ENCODE assay signal across 28 mouse cellular contexts in genomic region chr12:117770211-117770610, GRCm38 (mm10). TPM values are rescaled to one million over a fixed set of nuclear protein-coding genes. Genes with fewer than 3 reads are reported as not detected.
A peak's percentile ranks its signal among the peaks of the same experiment; 100 is the strongest.
DNase-seq lines count a peak whose midpoint lies in the region; ATAC-seq and TF ChIP-seq lines count a peak whose summit lies in the region.
"Had no signal": no experiment of that assay in that cellular context is flagged by ENCODE, and none has a peak within 500 bp of the region (broad histone marks: within the 10 kb centered on the region; RNA-seq: fewer than 3 reads in every experiment).

No protein-coding gene starts in this region.

- 28% methylated on average over 2 of the region's 2 CpGs for WGBS in hindbrain, embryonic 15.5 days
- WGBS in hindbrain, embryonic 11.5 days = 22% methylated on average over 2 of the region's 2 CpGs
- WGBS in limb, embryonic 14.5 days = 47% methylated on average over 2 of the region's 2 CpGs
- 36% methylated on average over 2 of the region's 2 CpGs for WGBS in limb, embryonic 10.5 days

- H3K4me3 ChIP-seq in hindbrain, embryonic 15.5 days = no peak overlapping the region
- H3K4me3 ChIP-seq in hindbrain, embryonic 11.5 days (ENCODE audit: low read depth, low read length) = no peak overlapping the region
- H3K4me3 ChIP-seq in limb, embryonic 14.5 days (replicated peaks; ENCODE audit: low read length) = no peak overlapping the region
- H3K4me3 ChIP-seq in limb, embryonic 10.5 days = no peak overlapping the region
- H3K4me3 ChIP-seq: embryonic facial prominence, embryonic 12.5 days; forebrain, embryonic 10.5 days; forebrain, embryonic 15.5 days; heart, embryonic 12.5 days; kidney, embryonic 15.5 days; liver, embryonic 15.5 days; neural tube, embryonic 15.5 days had no signal

- 0 out of 2 replicates have a peak, but pooled peaks cover 5% of the 10 kb centered on the region for H3K27me3 ChIP-seq in hindbrain, embryonic 15.5 days
- H3K27me3 ChIP-seq in hindbrain, embryonic 11.5 days (ENCODE audit: control insufficient read depth, insufficient read depth, low read length) = no peaks in the 10 kb centered on the region
- H3K27me3 ChIP-seq in limb, embryonic 14.5 days (ENCODE audit: control insufficient read depth, insufficient read depth, low read length) = no peaks in the 10 kb centered on the region
- H3K27me3 ChIP-seq in limb, embryonic 10.5 days (ENCODE audit: low read depth, poor library complexity, severe bottlenecking) = 0 out of 2 replicates have a peak, but pooled peaks cover 6% of the 10 kb centered on the region
- H3K27me3 ChIP-seq: CH12.LX; embryonic facial prominence, embryonic 12.5 days; forebrain, embryonic 15.5 days; heart, embryonic 12.5 days; kidney, embryonic 15.5 days; liver, embryonic 15.5 days had no signal

- H3K27ac ChIP-seq in hindbrain, embryonic 15.5 days (replicated peaks) = no peak overlapping the region
- H3K27ac ChIP-seq in hindbrain, embryonic 11.5 days (ENCODE audit: low read depth, low read length) = no peak overlapping the region
- H3K27ac ChIP-seq in limb, embryonic 14.5 days (replicated peaks; ENCODE audit: low read depth, low read length) = no peak overlapping the region
- no peak overlapping the region for H3K27ac ChIP-seq in limb, embryonic 10.5 days
- H3K27ac ChIP-seq: embryonic facial prominence, embryonic 12.5 days; forebrain, embryonic 10.5 days; forebrain, embryonic 15.5 days; kidney, embryonic 15.5 days; liver, embryonic 15.5 days; macrophage; neural tube, embryonic 15.5 days had no signal

- DNase-seq in cerebellum, postnatal 10 days = peak; percentile 53 to 66
- no peak for DNase-seq in cerebellum, adult 9-11 months
- no peak for DNase-seq in hindbrain, embryonic 11.5 days (ENCODE audit: low spot score)
- DNase-seq in limb, embryonic 14.5 days (ENCODE audit: low spot score) = no peak
- DNase-seq in limb, embryonic 10.5 days (ENCODE audit: low spot score) = no peak
- peak; percentile 40 for DNase-seq in retina, postnatal 1 day
- DNase-seq: adrenal gland, adult 2 months; cerebellum, adult 8-10 months; gastrocnemius, postnatal 25 days; heart, adult 18-20 months; heart, postnatal 4 days; kidney, adult 18-20 months; kidney, postnatal 4 days; midbrain, embryonic 14.5 days; right cerebral cortex, adult 18-20 months; spleen, adult 18-20 months; thymus, postnatal 14 days had no signal

- no peaks in the 10 kb centered on the region for H3K4me1 ChIP-seq in hindbrain, embryonic 15.5 days (replicated peaks)
- no peaks in the 10 kb centered on the region for H3K4me1 ChIP-seq in hindbrain, embryonic 11.5 days (replicated peaks; ENCODE audit: control insufficient read depth, insufficient read depth, low read length)
- no peaks in the 10 kb centered on the region for H3K4me1 ChIP-seq in limb, embryonic 14.5 days (ENCODE audit: control insufficient read depth, insufficient read depth, low read length)
- H3K4me1 ChIP-seq in limb, embryonic 10.5 days = no peaks in the 10 kb centered on the region; the same call in 1 of the 2 replicates
- H3K4me1 ChIP-seq: embryonic facial prominence, embryonic 12.5 days; forebrain, embryonic 15.5 days; heart, embryonic 12.5 days; kidney, embryonic 15.5 days; liver, embryonic 15.5 days; neural tube, embryonic 15.5 days had no signal

- no peaks in the 10 kb centered on the region for H3K36me3 ChIP-seq in hindbrain, embryonic 15.5 days
- no peaks in the 10 kb centered on the region for H3K36me3 ChIP-seq in hindbrain, embryonic 11.5 days (ENCODE audit: control insufficient read depth, insufficient read depth, low read length)
- H3K36me3 ChIP-seq in limb, embryonic 14.5 days (ENCODE audit: control insufficient read depth, insufficient read depth, low read length) = no peaks in the 10 kb centered on the region
- H3K36me3 ChIP-seq in limb, embryonic 10.5 days = no peaks in the 10 kb centered on the region
- H3K36me3 ChIP-seq: embryonic facial prominence, embryonic 12.5 days; forebrain, embryonic 10.5 days; forebrain, embryonic 15.5 days; heart, embryonic 12.5 days; kidney, embryonic 15.5 days; liver, embryonic 15.5 days; neural tube, embryonic 15.5 days had no signal

- no peak overlapping the region for H3K9ac ChIP-seq in hindbrain, embryonic 15.5 days
- no peak overlapping the region for H3K9ac ChIP-seq in hindbrain, embryonic 11.5 days (ENCODE audit: low read depth, low read length)
- H3K9ac ChIP-seq in limb, embryonic 14.5 days (ENCODE audit: low read depth, low read length, severe bottlenecking) = no peak overlapping the region
- H3K9ac ChIP-seq: embryonic facial prominence, embryonic 12.5 days; forebrain, embryonic 15.5 days; heart, embryonic 12.5 days; kidney, embryonic 15.5 days; liver, embryonic 15.5 days; neural tube, embryonic 15.5 days had no signal

- peak; percentile 39; the same call in 1 of the 2 replicates for ATAC-seq in hindbrain, embryonic 15.5 days (ENCODE audit: low FRiP score, low read depth)
- ATAC-seq in hindbrain, embryonic 11.5 days (ENCODE audit: low FRiP score) = no peak
- ATAC-seq in limb, embryonic 14.5 days (ENCODE audit: low FRiP score, low read depth) = peak; percentile 48; the same call in 1 of the 2 replicates
- ATAC-seq: activated CD4-positive, CD25-positive, alpha-beta regulatory T cell, adult 4 months; forebrain, embryonic 15.5 days had no signal

- no peak for TF ChIP-seq POLR2A in limb, embryonic 14.5 days (IDR thresholded peaks at IDR 0.05; ENCODE audit: borderline replicate concordance, extremely low read depth, insufficient read depth, insufficient read length)

- no peak overlapping the region for H3K4me2 ChIP-seq in hindbrain, embryonic 15.5 days
- H3K4me2 ChIP-seq in hindbrain, embryonic 11.5 days (replicated peaks; ENCODE audit: low read depth, low read length) = no peak overlapping the region
- H3K4me2 ChIP-seq in limb, embryonic 14.5 days (replicated peaks; ENCODE audit: low read depth, low read length, severe bottlenecking) = no peak overlapping the region
- H3K4me2 ChIP-seq: embryonic facial prominence, embryonic 12.5 days; forebrain, embryonic 15.5 days; heart, embryonic 12.5 days; kidney, embryonic 15.5 days; liver, embryonic 15.5 days; neural tube, embryonic 15.5 days had no signal

- no peaks in the 10 kb centered on the region for H3K9me3 ChIP-seq in hindbrain, embryonic 15.5 days
- H3K9me3 ChIP-seq in hindbrain, embryonic 11.5 days (ENCODE audit: control insufficient read depth, low read length) = no peaks in the 10 kb centered on the region
- no peaks in the 10 kb centered on the region for H3K9me3 ChIP-seq in limb, embryonic 14.5 days (ENCODE audit: control insufficient read depth, low read length)
- H3K9me3 ChIP-seq in limb, embryonic 10.5 days (replicated peaks) = no peaks in the 10 kb centered on the region
- H3K9me3 ChIP-seq: embryonic facial prominence, embryonic 12.5 days; forebrain, embryonic 10.5 days; forebrain, embryonic 15.5 days; kidney, embryonic 15.5 days; liver, embryonic 15.5 days; neural tube, embryonic 15.5 days had no signal

RNA-seq across cellular contexts. Expression of gene Cdca7l, which starts 33.9 kb away (rescaled TPM):
- polyA plus RNA-seq in hindbrain, embryonic 15.5 days (2015; fragmentation: Nextera tagmentation; extraction: Ambion mirVana) = 5.9 and 7.0 TPM in 2 replicates
- 24.6 and 25.8 TPM in 2 replicates for polyA plus RNA-seq in hindbrain, embryonic 11.5 days (2014; fragmentation: Nextera tagmentation; extraction: Ambion mirVana)
- polyA plus RNA-seq in limb, embryonic 14.5 days (2012; rRNA removed) = 16.3 and 24.0 TPM in 2 replicates
- polyA plus RNA-seq in limb, embryonic 14.5 days (2014; fragmentation: Nextera tagmentation; extraction: Ambion mirVana) = 35.9 and 37.7 TPM in 2 replicates
- polyA plus RNA-seq in limb, embryonic 10.5 days (2016; fragmentation: Nextera tagmentation; extraction: Ambion mirVana) = 54.8 and 65.0 TPM in 2 replicates

Comparison
In these comparisons a context has a peak if more than half of its experiments do, and no peak if none do; other contexts are left out.
1. DNase-seq: peak in cerebellum, postnatal 10 days (2 of 2) and retina, postnatal 1 day (single experiment); none in cerebellum, adult 9-11 months (single experiment), hindbrain, embryonic 11.5 days (single experiment), limb, embryonic 14.5 days (single experiment) and limb, embryonic 10.5 days (single experiment).